Mouse (Mus musculus): ENCODE data around the gene Pold2.

- TF ChIP-seq CTCF (IDR thresholded peaks at IDR 0.05; ENCODE audit: extremely low read depth, insufficient read length, insufficient replicate concordance, low read depth, low read length) (no peak), POLR2A (IDR thresholded peaks at IDR 0.05; ENCODE audit: low read depth, low read length) (no peak)
Observed at GRCm38 (mm10) chr11:5859883-5860550, 18.1 kb downstream of the Pold2 start.

All from small intestine, adult 2 months (tissue).